Mouse (Mus musculus) midbrain, postnatal 0 days (tissue): ENCODE data around the gene Zscan20. TPM values are rescaled to one million over a fixed set of nuclear protein-coding genes. Genes with fewer than 3 reads are reported as not detected.

ENCODE experiments used
- ATAC-seq: fragments of 200-750 bp; cut with Nextera tagmentation; 2 replicates; pipeline ENCODE4 v1.8.0; 2017; ENCODE audit warnings: moderate number of reproducible peaks, mild to moderate bottlenecking, moderate TSS enrichment, moderate library complexity; ENCODE audit not compliant: low FRiP score
- DNase-seq: peaks from one replicate; pipeline ENCODE4 v3.0.0-alpha.2; 2015; ENCODE audit warnings: low spot score
- H3K27ac ChIP-seq: fragments of 300-500 bp; sonication (generic); 2 replicates; pipeline ENCODE4 v1.5.1; 2014; ENCODE audit warnings: low read depth, mild to moderate bottlenecking, low read length, mixed read lengths
- H3K27me3 ChIP-seq: fragments of 300-500 bp; sonication (generic); 2 replicates; pipeline ENCODE4 v1.6.1; 2014; ENCODE audit warnings: low read length, control low read depth, mixed read lengths; ENCODE audit not compliant: insufficient read depth
- H3K36me3 ChIP-seq: fragments of 300-500 bp; sonication (generic); 2 replicates; pipeline ENCODE4 v1.6.1; 2014; ENCODE audit warnings: low read length, control low read depth, mixed read lengths; ENCODE audit not compliant: insufficient read depth
- H3K4me1 ChIP-seq: fragments of 300-500 bp; sonication (generic); 2 replicates; pipeline ENCODE4 v1.6.1; 2014; ENCODE audit warnings: mild to moderate bottlenecking, control low read depth, antibody characterized with exemption, low read length, mixed read lengths; ENCODE audit not compliant: insufficient read depth
- H3K4me2 ChIP-seq: fragments of 300-500 bp; sonication (generic); 2 replicates; pipeline ENCODE4 v1.6.1; 2014; ENCODE audit warnings: low read depth, mild to moderate bottlenecking, low read length, mixed read lengths; ENCODE audit not compliant: poor library complexity, severe bottlenecking
- H3K4me3 ChIP-seq: fragments of 300-500 bp; sonication (generic); 2 replicates; pipeline ENCODE4 v1.5.1; 2014; ENCODE audit warnings: low read depth, mild to moderate bottlenecking, low read length, moderate library complexity
- H3K9ac ChIP-seq: fragments of 300-500 bp; sonication (generic); replicated peaks from 2 replicates; pipeline ENCODE4 v1.6.1; 2014; ENCODE audit warnings: mild to moderate bottlenecking, low read length, moderate library complexity, mixed read lengths; ENCODE audit not compliant: poor library complexity, severe bottlenecking
- H3K9me3 ChIP-seq: fragments of 300-500 bp; sonication (generic); 2 replicates; pipeline ENCODE4 v1.6.1; 2016; ENCODE audit warnings: low read length, control low read depth
- CTCF ChIP-seq: IDR thresholded peaks from 2 replicates; pipeline ENCODE4 v1.5.1; 2016; ENCODE audit warnings: antibody characterized with exemption, mild to moderate bottlenecking
- WGBS: fragments of 180-500 bp; shearing (Covaris S2); extraction: QIAGEN DNeasy Blood & Tissue Kit; methylation state at CpG from one replicate; pipeline ENCODE4 v1.1.7; 2014; 5-methylcytosine and 5-hydroxymethylcytosine counted together
- polyA plus RNA-seq: library from polyadenylated mRNA; unstranded; fragments of >200 nt; fragmentation: Nextera tagmentation; extraction: Ambion mirVana; gene quantifications from 2 replicates; pipeline ENCODE4 v1.2.1, GENCODE M21; 2015
- total RNA-seq: library from RNA; depleted of rRNA; stranded (reverse); fragments of >200 nt; gene quantifications from 2 replicates; pipeline ENCODE4 v1.2.3, GENCODE M21; 2014

Gene Zscan20
- total and polyA plus RNA-seq, 2 experiments from 2014 or later: 2.5 to 16.6 TPM

DNA sequence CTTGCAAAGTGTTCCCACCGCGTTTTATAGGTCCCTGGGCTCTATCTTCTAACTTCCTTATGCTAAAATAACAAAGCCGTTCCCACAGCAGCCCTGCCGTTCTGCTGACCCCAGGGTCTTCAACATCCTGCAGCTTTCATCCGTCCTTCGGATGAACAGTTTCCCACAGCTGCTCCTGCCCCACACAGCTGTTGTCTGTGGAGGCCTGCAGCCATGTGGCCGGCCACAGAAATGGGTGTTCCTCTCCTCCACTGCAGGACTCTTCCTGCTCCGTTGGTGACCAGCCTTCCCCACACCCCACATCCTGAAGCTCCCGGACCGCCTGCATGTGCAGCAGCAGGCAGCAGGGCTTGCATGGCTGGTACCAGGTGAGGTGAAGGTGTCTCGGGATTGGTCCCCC is 27.4 kb upstream of the Zscan20 start:
- Histone ChIP-seq H3K9me3 (no peaks in the 10 kb centered on the region), H3K4me2 (no peak overlapping the region), H3K9ac (no peak overlapping the region), H3K36me3 (no peaks in the 10 kb centered on the region), H3K27ac (no peak overlapping the region), H3K4me1 (no peaks in the 10 kb centered on the region; the same call in 1 of the 2 replicates), H3K27me3 (no peaks in the 10 kb centered on the region), H3K4me3 (no peak overlapping the region)
- no peak for ATAC-seq
- no peak for TF ChIP-seq CTCF
- 56% methylated on average over 11 of the region's 11 CpGs for WGBS
- no peak for DNase-seq

- H3K4me2 ChIP-seq: no peak overlapping the region
- WGBS: 63% methylated on average over 10 of the region's 10 CpGs
- H3K36me3 ChIP-seq: no peaks in the 10 kb centered on the region
- H3K27ac ChIP-seq: no peak overlapping the region
- H3K9ac ChIP-seq: no peak overlapping the region
- no peaks in the 10 kb centered on the region for H3K27me3 ChIP-seq
- ATAC-seq: no peak
- DNase-seq: no peak
- no peak overlapping the region for H3K4me3 ChIP-seq
- no peak for TF ChIP-seq CTCF
- no peaks in the 10 kb centered on the region for H3K9me3 ChIP-seq
- no peaks in the 10 kb centered on the region; the same call in 1 of the 2 replicates for H3K4me1 ChIP-seq
Measured at GRCm38 (mm10) chr4:128635894-128636585, 26.1 kb upstream of the Zscan20 start.

GRCm38 (mm10) chr4:128635451-128635850 is 25.6 kb upstream of the Zscan20 start:
- WGBS: 70% methylated on average over 7 of the region's 7 CpGs
- Histone ChIP-seq H3K36me3 (no peaks in the 10 kb centered on the region), H3K4me1 (no peaks in the 10 kb centered on the region; the same call in 1 of the 2 replicates), H3K9me3 (no peaks in the 10 kb centered on the region), H3K27ac (no peak overlapping the region), H3K9ac (no peak overlapping the region), H3K4me3 (no peak overlapping the region), H3K27me3 (no peaks in the 10 kb centered on the region), H3K4me2 (no peak overlapping the region)
- no peak for TF ChIP-seq CTCF
- no peak for DNase-seq
- ATAC-seq: no peak

DNA sequence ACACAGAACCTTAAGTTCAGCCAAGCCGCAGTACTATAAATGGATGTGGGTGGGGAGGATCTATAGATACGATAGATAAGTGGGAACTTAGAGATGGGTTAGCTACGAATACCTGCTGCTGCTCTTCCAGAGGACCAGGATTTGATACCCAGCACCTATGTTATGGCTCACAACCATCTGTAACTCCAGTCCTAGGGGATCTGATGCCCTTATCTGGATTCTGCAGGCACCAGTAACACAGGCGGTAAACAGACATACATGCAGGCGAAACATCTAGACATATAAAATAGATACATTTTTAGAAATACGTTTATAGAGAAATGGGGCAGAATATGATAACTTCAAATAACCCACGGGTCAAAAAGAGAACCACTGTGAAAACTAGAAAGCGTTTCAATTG is 11.2 kb upstream of the Zscan20 start:
- no peak overlapping the region for H3K4me2 ChIP-seq
- H3K4me1 ChIP-seq: no peaks in the 10 kb centered on the region
- no peaks in the 10 kb centered on the region for H3K27me3 ChIP-seq
- DNase-seq (no peak), ATAC-seq (no peak)
- H3K9me3 ChIP-seq: no peaks in the 10 kb centered on the region
- H3K27ac ChIP-seq: no peak overlapping the region
- no peaks in the 10 kb centered on the region for H3K36me3 ChIP-seq
- no peak overlapping the region for H3K9ac ChIP-seq
- no peak for TF ChIP-seq CTCF
- no peak overlapping the region for H3K4me3 ChIP-seq
- 85% methylated on average over 8 of the region's 8 CpGs for WGBS

- no peak for TF ChIP-seq CTCF
- no peak overlapping the region for H3K4me2 ChIP-seq
- no peak overlapping the region for H3K27ac ChIP-seq
- H3K9me3 ChIP-seq: no peaks in the 10 kb centered on the region
- WGBS: 86% methylated on average over 6 of the region's 6 CpGs
- H3K4me1 ChIP-seq: no peaks in the 10 kb centered on the region
- DNase-seq: no peak
- no peaks in the 10 kb centered on the region for H3K36me3 ChIP-seq
- H3K9ac ChIP-seq: no peak overlapping the region
- no peak overlapping the region for H3K4me3 ChIP-seq
- H3K27me3 ChIP-seq: no peaks in the 10 kb centered on the region
- no peak for ATAC-seq
Measured at GRCm38 (mm10) chr4:128620572-128620971, 10.7 kb upstream of the Zscan20 start.

- Histone ChIP-seq H3K36me3 (no peaks in the 10 kb centered on the region), H3K4me2 (no peak overlapping the region), H3K27ac (no peak overlapping the region), H3K4me3 (no peak overlapping the region), H3K4me1 (no peaks in the 10 kb centered on the region), H3K9me3 (no peaks in the 10 kb centered on the region), H3K27me3 (no peaks in the 10 kb centered on the region), H3K9ac (no peak overlapping the region)
- no peak for ATAC-seq
- DNase-seq: no peak
- TF ChIP-seq CTCF: no peak
- 71% methylated on average over 2 of the region's 2 CpGs for WGBS
Measured at GRCm38 (mm10) chr4:128618963-128619362, 9.1 kb upstream of the Zscan20 start.
